Mouse (Mus musculus) spleen, postnatal 36 days (tissue): ENCODE measurements at regions not wholly inside any gene's neighbourhood (a gene's known extent, or its start where the extent isn't known, plus 50 kb on each side); places are given as distances from the start of the nearest gene placed in this dataset.

Experiments used
- DNase-seq, 2 experiments: peaks; one replicate each; pipeline ENCODE4 v3.0.0; 2022; ENCODE audit warnings: low spot score in 2 of 2, mixed read lengths in 1 of 2

GRCm38 (mm10) chr2:115513774-115514231, 67.7 kb upstream of the BC052040 start:
- no peak for DNase-seq

GRCm38 (mm10) chr2:115514831-115515428, 66.6 kb upstream of the BC052040 start:
- no peak for DNase-seq

- no peak for DNase-seq
These were observed 66.0 kb upstream of the BC052040 start for GRCm38 (mm10) chr2:115515470-115515869.

- no peak for DNase-seq
These were observed 64.7 kb upstream of the BC052040 start for GRCm38 (mm10) chr2:115516824-115517223.

GRCm38 (mm10) chr2:115519974-115520373, 61.5 kb upstream of the BC052040 start:
- no peak for DNase-seq

- DNase-seq, result no peak
These were observed 60.9 kb upstream of the BC052040 start for GRCm38 (mm10) chr2:115520413-115521139.

- DNase-seq, result no peak
These were observed 51.6 kb upstream of the BC052040 start for GRCm38 (mm10) chr2:115529878-115530277.
